Mouse (Mus musculus) hindbrain, postnatal 0 days (tissue): ENCODE data around the gene Zfp280d. TPM values are rescaled to one million over a fixed set of nuclear protein-coding genes. Genes with fewer than 3 reads are reported as not detected.

Source experiments
- ATAC-seq: fragments of 200-750 bp; cut with Nextera tagmentation; 2 replicates; pipeline ENCODE4 v1.8.0; 2017; ENCODE audit warnings: mild to moderate bottlenecking, moderate TSS enrichment, moderate library complexity
- DNase-seq: peaks from one replicate; pipeline ENCODE4 v3.0.0-alpha.2; 2015; ENCODE audit warnings: low spot score
- H3K27ac ChIP-seq: fragments of 300-500 bp; sonication (generic); 2 replicates; pipeline ENCODE4 v1.5.1; 2014; ENCODE audit warnings: mild to moderate bottlenecking
- H3K27me3 ChIP-seq: fragments of 300-500 bp; sonication (generic); 2 replicates; pipeline ENCODE4 v1.6.1; 2014; ENCODE audit warnings: low read length, mixed read lengths; ENCODE audit not compliant: insufficient read depth
- H3K36me3 ChIP-seq: fragments of 300-500 bp; sonication (generic); 2 replicates; pipeline ENCODE4 v1.6.1; 2014; ENCODE audit warnings: low read length, mixed read lengths; ENCODE audit not compliant: insufficient read depth
- H3K4me1 ChIP-seq: fragments of 300-500 bp; sonication (generic); 2 replicates; pipeline ENCODE4 v1.6.1; 2014; ENCODE audit warnings: antibody characterized with exemption, low read length, mixed read lengths; ENCODE audit not compliant: insufficient read depth
- H3K4me2 ChIP-seq: fragments of 300-500 bp; sonication (generic); 2 replicates; pipeline ENCODE4 v1.6.1; 2014; ENCODE audit warnings: low read depth, mild to moderate bottlenecking, low read length, moderate library complexity, mixed read lengths
- H3K4me3 ChIP-seq: fragments of 300-500 bp; sonication (generic); 2 replicates; pipeline ENCODE4 v1.5.1; 2014; ENCODE audit warnings: low read length
- H3K9ac ChIP-seq: fragments of 300-500 bp; sonication (generic); replicated peaks from 2 replicates; pipeline ENCODE4 v1.6.1; 2014; ENCODE audit warnings: mild to moderate bottlenecking, low read length, moderate library complexity, mixed read lengths
- H3K9me3 ChIP-seq: fragments of 300-500 bp; sonication (generic); 2 replicates; pipeline ENCODE4 v1.6.1; 2016; ENCODE audit warnings: low read length, mixed read lengths
- CTCF ChIP-seq: IDR thresholded peaks from 2 replicates; pipeline ENCODE4 v1.5.1; 2016; ENCODE audit warnings: antibody characterized with exemption, control low read depth, low read depth
- WGBS: fragments of 180-500 bp; shearing (Covaris S2); extraction: QIAGEN DNeasy Blood & Tissue Kit; methylation state at CpG from one replicate; pipeline ENCODE4 v1.1.7; 2014; 5-methylcytosine and 5-hydroxymethylcytosine counted together
- polyA plus RNA-seq: library from polyadenylated mRNA; unstranded; fragments of >200 nt; fragmentation: Nextera tagmentation; extraction: Ambion mirVana; gene quantifications from 2 replicates; pipeline ENCODE4 v1.2.1, GENCODE M21; 2015
- total RNA-seq: library from RNA; depleted of rRNA; stranded (reverse); fragments of >200 nt; gene quantifications from 2 replicates; pipeline ENCODE4 v1.2.3, GENCODE M21; 2014

Zfp280d gene
- total and polyA plus RNA-seq, 2 experiments from 2014 or later = 28.8 to 45.6 TPM

- H3K27me3 ChIP-seq = no peaks in the 10 kb centered on the region
- WGBS = 96% methylated on average over 1 of the region's 1 CpGs
- H3K9me3 ChIP-seq = no peaks in the 10 kb centered on the region
- TF ChIP-seq CTCF = no peak
- H3K4me1 ChIP-seq = no peaks in the 10 kb centered on the region
- no peak overlapping the region for H3K4me3 ChIP-seq
- no peaks in the 10 kb centered on the region for H3K36me3 ChIP-seq
- ATAC-seq = no peak
- no peak overlapping the region for H3K9ac ChIP-seq
- H3K27ac ChIP-seq = no peak overlapping the region
- no peak overlapping the region for H3K4me2 ChIP-seq
- no peak for DNase-seq
Observed at GRCm38 (mm10) chr9:72270146-72270545, 4.5 kb upstream of the Zfp280d start.

- DNase-seq (no peak), ATAC-seq (no peak)
- Histone ChIP-seq H3K9ac (no peak overlapping the region), H3K4me2 (peak overlapping the region; percentile 67), H3K27ac (peak overlapping the region; percentile 99; the same call in 1 of the 2 replicates), H3K9me3 (no peaks in the 10 kb centered on the region), H3K4me1 (0 out of 2 replicates have a peak, but pooled peaks cover 3% of the 10 kb centered on the region), H3K4me3 (no peak overlapping the region), H3K36me3 (no peaks in the 10 kb centered on the region), H3K27me3 (no peaks in the 10 kb centered on the region)
- 87% methylated on average over 7 of the region's 7 CpGs for WGBS
- TF ChIP-seq CTCF = peak; percentile 32; the same call in 1 of the 2 replicates
Observed at GRCm38 (mm10) chr9:72273646-72274410, 832 bp upstream of the Zfp280d start.

- Histone ChIP-seq H3K36me3 (no peaks in the 10 kb centered on the region), H3K27ac (peak overlapping the region; percentile 99)
- TF ChIP-seq CTCF = no peak
Observed at GRCm38 (mm10) chr9:72275101-72275978, 680 bp downstream of the Zfp280d start.

GRCm38 (mm10) chr9:72275979-72276500 lies 1.4 kb downstream of the Zfp280d start:
- H3K9ac ChIP-seq = peak overlapping the region; percentile 96
- DNase-seq = peak; percentile 32
- H3K4me1 ChIP-seq = 0 out of 2 replicates have a peak, but pooled peaks cover 3% of the 10 kb centered on the region
- H3K4me2 ChIP-seq = peak overlapping the region; percentile 67
- 34% methylated on average over 8 of the region's 8 CpGs for WGBS
- H3K27me3 ChIP-seq = no peaks in the 10 kb centered on the region
- ATAC-seq = no peak
- peak overlapping the region; percentile 66 for H3K4me3 ChIP-seq
- H3K27ac ChIP-seq = peak overlapping the region; percentile 99
- no peaks in the 10 kb centered on the region for H3K9me3 ChIP-seq
- no peak for TF ChIP-seq CTCF
- no peaks in the 10 kb centered on the region for H3K36me3 ChIP-seq

More at GRCm38 (mm10) chr9:72275101-72275978, 680 bp downstream of the Zfp280d start:
- H3K27me3 ChIP-seq = no peaks in the 10 kb centered on the region
- ATAC-seq = peak; percentile 90
- H3K4me1 ChIP-seq = 0 out of 2 replicates have a peak, but pooled peaks cover 3% of the 10 kb centered on the region
- DNase-seq = peak; percentile 78
- WGBS = 1% methylated on average over 38 of the region's 70 CpGs
- peak overlapping the region; percentile 66 for H3K4me3 ChIP-seq
- H3K9me3 ChIP-seq = no peaks in the 10 kb centered on the region
- H3K9ac ChIP-seq = peak overlapping the region; percentile 96
- peak overlapping the region; percentile 67 for H3K4me2 ChIP-seq

- TF ChIP-seq CTCF = no peak
- no peak for ATAC-seq
- Histone ChIP-seq H3K27ac (0 out of 2 replicates have a peak overlapping the region, but pooled peaks have one; percentile 26), H3K27me3 (no peaks in the 10 kb centered on the region), H3K4me1 (0 out of 2 replicates have a peak, but pooled peaks cover 3% of the 10 kb centered on the region), H3K4me2 (peak overlapping the region; percentile 67; the same call in 1 of the 2 replicates), H3K36me3 (no peaks in the 10 kb centered on the region), H3K9me3 (no peaks in the 10 kb centered on the region), H3K4me3 (no peak overlapping the region), H3K9ac (no peak overlapping the region)
- no peak for DNase-seq
Observed at GRCm38 (mm10) chr9:72276941-72277340, 2.3 kb downstream of the Zfp280d start.

GRCm38 (mm10) chr9:72279943-72280342 lies 5.3 kb downstream of the Zfp280d start:
- ATAC-seq = no peak
- 93% methylated on average over 4 of the region's 4 CpGs for WGBS
- TF ChIP-seq CTCF = no peak

More at GRCm38 (mm10) chr9:72279943-72280342, 5.3 kb downstream of the Zfp280d start:
- no peak overlapping the region for H3K9ac ChIP-seq
- H3K27ac ChIP-seq = no peak overlapping the region
- DNase-seq = no peak
- H3K4me3 ChIP-seq = no peak overlapping the region
- no peaks in the 10 kb centered on the region for H3K27me3 ChIP-seq
- 0 out of 2 replicates have a peak, but pooled peaks cover 3% of the 10 kb centered on the region for H3K4me1 ChIP-seq
- H3K36me3 ChIP-seq = no peaks in the 10 kb centered on the region
- H3K4me2 ChIP-seq = no peak overlapping the region
- no peaks in the 10 kb centered on the region for H3K9me3 ChIP-seq
